Mouse (Mus musculus) midbrain, embryonic 14.5 days (tissue): ENCODE data around the gene Steap1. TPM values are rescaled to one million over a fixed set of nuclear protein-coding genes. Genes with fewer than 3 reads are reported as not detected.

Source experiments
- ATAC-seq: fragments of 200-750 bp; cut with Nextera tagmentation; 2 replicates; pipeline ENCODE4 v1.8.0; 2017; ENCODE audit warnings: moderate number of reproducible peaks, moderate library complexity; ENCODE audit not compliant: low FRiP score, low TSS enrichment
- DNase-seq: peaks from one replicate; pipeline ENCODE4 v3.0.0-alpha.2; 2015
- H3K27ac ChIP-seq: fragments of 300-500 bp; sonication (generic); replicated peaks from 2 replicates; pipeline ENCODE4 v1.5.1; 2014; ENCODE audit warnings: mild to moderate bottlenecking, low read depth, low read length, moderate library complexity
- H3K27me3 ChIP-seq: fragments of 300-500 bp; sonication (generic); 2 replicates; pipeline ENCODE4 v1.6.1; 2014; ENCODE audit warnings: low read length, control low read depth, mixed read lengths; ENCODE audit not compliant: control insufficient read depth, insufficient read depth
- H3K36me3 ChIP-seq: fragments of 300-500 bp; sonication (generic); 2 replicates; pipeline ENCODE4 v1.6.1; 2014; ENCODE audit warnings: low read length, control low read depth; ENCODE audit not compliant: control insufficient read depth, insufficient read depth
- H3K4me1 ChIP-seq: fragments of 300-500 bp; sonication (generic); 2 replicates; pipeline ENCODE4 v1.6.1; 2014; ENCODE audit warnings: mild to moderate bottlenecking, antibody characterized with exemption, low read length, control low read depth; ENCODE audit not compliant: control insufficient read depth, insufficient read depth
- H3K4me2 ChIP-seq: fragments of 300-500 bp; sonication (generic); 2 replicates; pipeline ENCODE4 v1.6.1; 2014; ENCODE audit warnings: mild to moderate bottlenecking, low read length, moderate library complexity
- H3K4me3 ChIP-seq: fragments of 300-500 bp; sonication (generic); replicated peaks from 2 replicates; pipeline ENCODE4 v1.5.1; 2014; ENCODE audit warnings: low read depth, low read length
- H3K9ac ChIP-seq: fragments of 300-500 bp; sonication (generic); replicated peaks from 2 replicates; pipeline ENCODE4 v1.6.1; 2014; ENCODE audit warnings: mild to moderate bottlenecking, low read length, moderate library complexity
- H3K9me3 ChIP-seq: fragments of 300-500 bp; sonication (generic); 2 replicates; pipeline ENCODE4 v1.6.1; 2016; ENCODE audit warnings: low read length, control low read depth, mixed read lengths; ENCODE audit not compliant: control insufficient read depth
- WGBS: fragments of 180-500 bp; shearing (Covaris S2); extraction: QIAGEN DNeasy Blood & Tissue Kit; methylation state at CpG from one replicate; pipeline ENCODE4 v1.1.7; 2014; 5-methylcytosine and 5-hydroxymethylcytosine counted together
- polyA plus RNA-seq: library from polyadenylated mRNA; unstranded; fragments of >200 nt; fragmentation: Nextera tagmentation; extraction: Ambion mirVana; gene quantifications from 2 replicates; pipeline ENCODE4 v1.2.1, GENCODE M21; 2014

Steap1 gene
- polyA plus RNA-seq, 1 experiment from 2014 or later: 0.68 TPM

DNA sequence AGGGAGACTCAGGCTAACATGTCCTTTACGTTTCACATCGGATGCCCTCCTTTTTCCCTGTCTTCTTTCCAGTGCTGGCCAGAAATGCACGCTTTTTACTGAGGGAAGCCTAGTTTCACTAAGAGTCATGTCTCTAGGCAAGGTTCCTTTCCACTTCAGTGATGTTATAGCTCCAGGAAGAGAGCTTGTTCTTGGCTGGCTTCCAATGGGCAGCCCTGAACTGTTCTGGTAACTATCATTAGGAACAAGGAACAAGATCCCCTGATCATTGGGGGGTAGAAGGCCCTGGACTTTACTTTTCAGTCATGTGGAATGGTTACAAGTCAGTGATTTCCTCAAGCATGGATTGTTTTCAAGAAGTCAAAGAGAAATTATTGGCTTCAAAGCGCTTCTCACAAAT, 19.2 kb downstream of the Steap1 start:
- Histone ChIP-seq H3K4me3 (no peak overlapping the region), H3K36me3 (no peaks in the 10 kb centered on the region), H3K4me1 (no peaks in the 10 kb centered on the region), H3K27me3 (no peaks in the 10 kb centered on the region), H3K9me3 (no peaks in the 10 kb centered on the region), H3K4me2 (no peak overlapping the region), H3K27ac (no peak overlapping the region), H3K9ac (no peak overlapping the region)
- DNase-seq (no peak), ATAC-seq (no peak)
- WGBS: 91% methylated on average over 4 of the region's 4 CpGs

DNA sequence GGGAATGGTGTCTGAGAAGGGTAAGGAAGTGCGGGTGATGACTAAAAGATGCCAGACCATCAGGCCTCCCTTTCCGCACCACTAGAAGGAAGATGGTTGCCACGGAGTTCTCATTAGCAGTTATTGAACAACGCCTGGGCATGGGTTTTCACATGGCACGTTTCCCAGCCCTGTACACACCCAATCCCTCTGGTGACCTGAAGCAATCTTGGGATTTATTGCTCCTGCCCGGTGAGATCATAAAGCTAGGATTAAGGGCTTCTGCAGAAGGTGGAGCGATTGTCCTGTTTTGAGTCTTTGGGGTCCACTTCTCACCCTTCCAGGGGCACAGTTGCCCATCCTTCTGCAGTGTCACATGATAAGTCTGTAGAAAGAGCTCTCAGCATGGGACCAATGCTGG, 26.9 kb downstream of the Steap1 start:
- no peaks in the 10 kb centered on the region for H3K9me3 ChIP-seq
- 88% methylated on average over 7 of the region's 7 CpGs for WGBS
- H3K4me3 ChIP-seq: no peak overlapping the region
- no peak overlapping the region for H3K9ac ChIP-seq
- no peak for ATAC-seq
- H3K27ac ChIP-seq: no peak overlapping the region
- no peaks in the 10 kb centered on the region for H3K4me1 ChIP-seq
- no peaks in the 10 kb centered on the region for H3K27me3 ChIP-seq
- no peaks in the 10 kb centered on the region for H3K36me3 ChIP-seq
- H3K4me2 ChIP-seq: no peak overlapping the region
- no peak for DNase-seq

DNA sequence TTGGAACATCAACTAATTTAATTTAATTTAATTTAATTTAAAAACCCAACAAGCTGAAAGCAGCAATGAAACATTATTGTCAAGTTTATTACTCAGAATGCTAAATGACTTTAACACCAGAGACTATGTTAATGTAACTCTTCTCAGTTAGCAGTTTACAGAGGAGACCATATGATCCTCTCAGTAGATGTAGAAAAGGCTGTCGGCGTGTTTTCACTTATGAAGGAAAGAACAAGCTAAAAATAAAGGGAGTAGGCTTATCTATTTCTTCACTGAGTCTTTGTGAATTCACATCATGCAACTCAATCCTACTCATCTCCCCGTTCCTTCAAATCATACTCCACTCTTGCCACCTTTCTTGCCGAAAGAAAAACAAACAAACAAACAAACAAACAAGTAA, 38.1 kb downstream of the Steap1 start:
- Histone ChIP-seq H3K36me3 (no peaks in the 10 kb centered on the region), H3K27me3 (no peaks in the 10 kb centered on the region), H3K4me1 (no peaks in the 10 kb centered on the region), H3K9ac (no peak overlapping the region), H3K27ac (no peak overlapping the region), H3K4me2 (no peak overlapping the region), H3K9me3 (no peaks in the 10 kb centered on the region), H3K4me3 (no peak overlapping the region)
- no peak for ATAC-seq
- no peak for DNase-seq
- 89% methylated on average over 4 of the region's 4 CpGs for WGBS

DNA sequence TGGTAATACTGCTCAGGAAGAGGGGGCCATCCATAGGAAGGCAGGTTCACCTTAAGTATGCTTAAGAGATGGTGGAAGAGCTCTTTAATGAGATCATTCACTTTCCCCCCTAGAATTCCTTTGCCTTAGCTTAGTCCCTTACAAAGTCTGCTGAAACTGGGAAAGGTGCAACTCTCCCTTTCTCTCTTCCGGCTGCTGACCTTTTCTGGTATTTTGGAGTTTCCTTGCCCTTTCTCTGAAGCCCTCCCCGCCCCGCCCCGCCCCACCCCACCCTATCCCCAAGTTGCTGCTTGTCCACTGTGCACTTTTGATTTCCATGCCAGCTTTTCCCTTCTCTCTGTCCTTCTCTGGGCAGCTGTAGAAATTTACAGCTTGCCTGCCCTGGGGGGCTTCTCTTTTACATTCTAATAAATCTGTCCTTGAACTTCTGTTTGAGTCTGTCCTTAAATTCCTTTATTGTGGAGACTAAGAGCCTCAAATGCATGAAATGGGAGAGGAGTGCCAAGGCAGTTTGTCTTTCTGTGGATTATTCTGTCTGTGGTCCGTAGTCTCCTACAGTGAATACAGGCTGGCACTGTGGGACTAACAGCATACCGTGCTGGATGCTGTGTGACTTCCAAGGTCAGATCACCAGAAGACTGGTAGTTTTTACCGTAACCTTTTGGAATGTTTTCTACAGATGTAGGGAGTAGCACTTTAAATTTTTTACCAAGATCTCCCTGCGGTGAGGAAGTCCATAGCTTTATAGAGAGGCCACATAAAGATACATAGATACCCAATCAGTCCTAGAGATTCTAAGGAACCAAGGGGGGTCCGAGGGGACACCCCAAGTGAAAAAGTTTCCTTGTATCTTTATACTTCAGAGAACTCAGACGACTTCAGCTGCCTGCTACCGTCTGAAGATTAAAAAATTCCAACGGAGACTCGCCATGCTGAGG, 41.5 kb downstream of the Steap1 start:
- Histone ChIP-seq H3K9me3 (no peaks in the 10 kb centered on the region), H3K4me2 (no peak overlapping the region), H3K27me3 (no peaks in the 10 kb centered on the region), H3K9ac (no peak overlapping the region), H3K27ac (no peak overlapping the region), H3K4me1 (no peaks in the 10 kb centered on the region), H3K36me3 (no peaks in the 10 kb centered on the region), H3K4me3 (no peak overlapping the region)
- DNase-seq (no peak), ATAC-seq (no peak)
- WGBS: 69% methylated on average over 13 of the region's 13 CpGs

DNA sequence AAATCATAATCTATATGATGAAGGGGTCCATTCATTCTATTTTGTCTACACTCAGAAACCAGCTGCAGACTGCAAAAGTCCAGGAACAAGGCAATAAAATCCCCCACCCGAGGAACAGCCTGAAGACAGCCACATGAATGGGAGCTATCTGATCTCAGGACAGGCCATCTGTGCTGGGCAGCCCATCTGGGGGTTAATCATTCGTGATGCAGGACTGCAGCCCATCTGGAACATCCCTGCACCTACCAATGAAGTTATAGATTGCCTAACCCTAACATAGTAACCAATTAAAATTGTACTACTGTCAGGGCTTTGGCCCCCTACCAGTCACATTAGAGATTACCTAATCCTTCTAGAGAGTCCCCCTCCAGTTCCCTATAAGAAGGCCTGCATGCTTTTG, 44.1 kb downstream of the Steap1 start:
- DNase-seq: no peak

DNA sequence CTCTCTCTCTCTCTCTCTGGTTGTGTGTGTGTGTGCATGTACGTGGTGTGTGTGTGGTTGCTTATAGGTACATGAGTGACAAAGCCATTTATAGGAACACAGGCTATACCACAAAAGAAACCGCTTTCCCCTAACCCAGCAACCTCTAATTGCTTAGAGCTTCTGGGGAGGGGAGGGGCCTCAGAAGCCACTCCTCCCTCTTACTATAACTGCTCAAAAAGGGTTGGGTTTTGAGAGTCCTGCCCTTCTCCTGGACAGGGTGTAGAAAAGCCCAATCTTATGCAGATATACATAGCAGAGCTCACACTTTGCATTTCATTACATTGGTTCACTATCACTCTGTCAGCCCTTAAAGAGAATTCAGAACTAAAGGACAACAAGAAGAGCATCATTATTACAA, 48.7 kb downstream of the Steap1 start:
- WGBS: 85% methylated on average over 2 of the region's 2 CpGs
- H3K4me1 ChIP-seq: no peaks in the 10 kb centered on the region
- no peak for ATAC-seq

More for the DNA sequence above, 44.1 kb downstream of the Steap1 start:
- WGBS: 45% methylated on average over 2 of the region's 2 CpGs
- H3K4me1 ChIP-seq: no peaks in the 10 kb centered on the region
- no peaks in the 10 kb centered on the region for H3K27me3 ChIP-seq
- no peak overlapping the region for H3K4me2 ChIP-seq
- H3K27ac ChIP-seq: no peak overlapping the region
- H3K4me3 ChIP-seq: no peak overlapping the region
- H3K9me3 ChIP-seq: no peaks in the 10 kb centered on the region
- no peak for ATAC-seq
- H3K36me3 ChIP-seq: no peaks in the 10 kb centered on the region
- no peak overlapping the region for H3K9ac ChIP-seq

DNA sequence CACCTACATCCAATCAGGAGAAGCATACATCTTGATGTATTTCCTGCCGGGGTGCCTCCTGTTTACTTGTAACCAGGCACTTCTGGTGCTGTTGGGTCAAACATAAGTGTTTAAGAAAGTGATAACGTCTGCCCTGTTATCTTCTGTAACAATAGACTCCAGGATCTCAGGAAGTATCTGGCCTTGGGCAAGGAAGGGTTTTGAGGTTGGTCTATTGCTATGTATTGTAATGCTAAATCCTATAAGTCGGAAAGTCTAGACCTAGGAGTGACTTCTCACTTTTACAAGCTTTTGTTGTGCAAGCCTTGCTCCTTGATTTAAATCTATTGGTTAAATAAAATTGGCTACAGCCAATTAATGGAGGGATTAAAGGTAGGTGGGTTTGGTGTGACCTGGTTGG, 50.3 kb downstream of the Steap1 start:
- DNase-seq: no peak
- Histone ChIP-seq H3K27ac (no peak overlapping the region), H3K27me3 (no peaks in the 10 kb centered on the region), H3K4me2 (no peak overlapping the region), H3K4me1 (no peaks in the 10 kb centered on the region), H3K36me3 (no peaks in the 10 kb centered on the region), H3K9me3 (no peaks in the 10 kb centered on the region), H3K4me3 (no peak overlapping the region), H3K9ac (no peak overlapping the region)
- WGBS: 76% methylated on average over 3 of the region's 3 CpGs
- no peak for ATAC-seq

More for the DNA sequence above, 48.7 kb downstream of the Steap1 start:
- H3K9ac ChIP-seq: no peak overlapping the region
- H3K27ac ChIP-seq: no peak overlapping the region
- no peak for DNase-seq
- H3K9me3 ChIP-seq: no peaks in the 10 kb centered on the region
- H3K27me3 ChIP-seq: no peaks in the 10 kb centered on the region
- no peaks in the 10 kb centered on the region for H3K36me3 ChIP-seq
- H3K4me2 ChIP-seq: no peak overlapping the region
- H3K4me3 ChIP-seq: no peak overlapping the region

DNA sequence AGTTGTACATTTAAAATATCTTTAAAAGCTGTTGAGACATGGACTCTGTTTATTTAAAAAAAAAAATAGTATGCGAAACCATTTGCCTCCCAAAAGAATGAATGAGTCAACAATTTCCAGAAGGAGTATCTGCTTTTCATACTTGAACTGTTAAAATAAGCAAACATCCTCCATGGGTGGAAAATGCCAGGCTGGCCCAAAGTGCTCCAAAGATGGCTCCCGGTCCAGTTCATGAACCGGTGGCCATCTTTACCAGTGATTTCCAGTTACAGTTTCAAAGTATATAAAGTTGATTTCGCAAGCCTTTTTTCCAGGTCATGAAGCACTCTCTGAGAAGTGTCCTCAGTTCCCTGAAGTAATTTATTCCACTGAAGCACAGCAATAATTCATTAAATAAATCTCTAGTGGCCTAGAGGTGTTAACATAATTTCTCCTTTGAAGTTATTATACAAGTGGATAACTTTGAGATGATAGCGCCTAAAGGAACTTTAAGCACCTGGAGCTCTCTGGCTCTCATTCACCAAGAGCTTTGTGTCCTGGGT, 53.7 kb downstream of the Steap1 start:
- DNase-seq (no peak), ATAC-seq (no peak)
- Histone ChIP-seq H3K9ac (no peak overlapping the region), H3K36me3 (no peaks in the 10 kb centered on the region), H3K4me3 (no peak overlapping the region), H3K4me2 (no peak overlapping the region), H3K4me1 (peaks cover 4% of the 10 kb centered on the region; the same call in 1 of the 2 replicates), H3K27ac (no peak overlapping the region), H3K9me3 (no peaks in the 10 kb centered on the region), H3K27me3 (no peaks in the 10 kb centered on the region)
- 95% methylated on average over 5 of the region's 5 CpGs for WGBS
